Mouse (Mus musculus): Measurements from ENCODE around the gene Nsrp1. TPM values are rescaled to one million over a fixed set of nuclear protein-coding genes. Genes with fewer than 3 reads are reported as not detected.

Nsrp1 gene
- polyA plus RNA-seq, 2 experiments = 12.5 to 65.1 TPM

GRCm38 (mm10) chr11:77026559-77026958 lies 51.7 kb downstream of the Nsrp1 start:
- no peaks in the 10 kb centered on the region for H3K27me3 ChIP-seq (ENCODE audit: control insufficient read depth, insufficient read depth, low read length)
- no peak for TF ChIP-seq POLR2A (IDR thresholded peaks at IDR 0.05; ENCODE audit: borderline replicate concordance, extremely low read depth, insufficient read depth, insufficient read length)
- H3K4me2 ChIP-seq (replicated peaks; ENCODE audit: low read depth, low read length, severe bottlenecking) = no peak overlapping the region
- H3K9ac ChIP-seq (ENCODE audit: low read depth, low read length, severe bottlenecking) = no peak overlapping the region
- H3K4me1 ChIP-seq (ENCODE audit: control insufficient read depth, insufficient read depth, low read length) = no peaks in the 10 kb centered on the region
- H3K9me3 ChIP-seq (ENCODE audit: control insufficient read depth, low read length) = no peaks in the 10 kb centered on the region
- no peak for ATAC-seq (ENCODE audit: low FRiP score, low read depth)
- DNase-seq (ENCODE audit: low spot score) = no peak
- no peak overlapping the region for H3K27ac ChIP-seq (replicated peaks; ENCODE audit: low read depth, low read length)
- 70% methylated on average over 3 of the region's 3 CpGs for WGBS
- no peaks in the 10 kb centered on the region for H3K36me3 ChIP-seq (ENCODE audit: control insufficient read depth, insufficient read depth, low read length)
- no peak overlapping the region for H3K4me3 ChIP-seq (replicated peaks; ENCODE audit: low read length)

- Histone ChIP-seq H3K9me3 (ENCODE audit: control insufficient read depth, low read length) (no peaks in the 10 kb centered on the region), H3K4me1 (ENCODE audit: control insufficient read depth, insufficient read depth, low read length) (no peaks in the 10 kb centered on the region), H3K36me3 (ENCODE audit: control insufficient read depth, insufficient read depth, low read length) (no peaks in the 10 kb centered on the region), H3K9ac (ENCODE audit: low read depth, low read length, severe bottlenecking) (no peak overlapping the region), H3K4me2 (replicated peaks; ENCODE audit: low read depth, low read length, severe bottlenecking) (no peak overlapping the region), H3K27ac (replicated peaks; ENCODE audit: low read depth, low read length) (no peak overlapping the region), H3K4me3 (replicated peaks; ENCODE audit: low read length) (no peak overlapping the region), H3K27me3 (ENCODE audit: control insufficient read depth, insufficient read depth, low read length) (no peaks in the 10 kb centered on the region)
- 79% methylated on average over 9 of the region's 9 CpGs for WGBS
- ATAC-seq (ENCODE audit: low FRiP score, low read depth) (no peak), DNase-seq (ENCODE audit: low spot score) (no peak)
- no peak for TF ChIP-seq POLR2A (IDR thresholded peaks at IDR 0.05; ENCODE audit: borderline replicate concordance, extremely low read depth, insufficient read depth, insufficient read length)
These were observed 56.4 kb downstream of the Nsrp1 start for GRCm38 (mm10) chr11:77021749-77022396.

GRCm38 (mm10) chr11:77019539-77019938 lies 58.7 kb downstream of the Nsrp1 start:
- DNase-seq (ENCODE audit: low spot score) (no peak), ATAC-seq (ENCODE audit: low FRiP score, low read depth) (no peak)
- H3K9me3 ChIP-seq (ENCODE audit: control insufficient read depth, low read length) = no peaks in the 10 kb centered on the region
- H3K27me3 ChIP-seq (ENCODE audit: control insufficient read depth, insufficient read depth, low read length) = no peaks in the 10 kb centered on the region
- no peak overlapping the region for H3K27ac ChIP-seq (replicated peaks; ENCODE audit: low read depth, low read length)
- H3K36me3 ChIP-seq (ENCODE audit: control insufficient read depth, insufficient read depth, low read length) = no peaks in the 10 kb centered on the region
- no peak for TF ChIP-seq POLR2A (IDR thresholded peaks at IDR 0.05; ENCODE audit: borderline replicate concordance, extremely low read depth, insufficient read depth, insufficient read length)
- 75% methylated on average over 8 of the region's 8 CpGs for WGBS
- no peak overlapping the region for H3K4me3 ChIP-seq (replicated peaks; ENCODE audit: low read length)
- H3K9ac ChIP-seq (ENCODE audit: low read depth, low read length, severe bottlenecking) = no peak overlapping the region
- H3K4me2 ChIP-seq (replicated peaks; ENCODE audit: low read depth, low read length, severe bottlenecking) = no peak overlapping the region
- no peaks in the 10 kb centered on the region for H3K4me1 ChIP-seq (ENCODE audit: control insufficient read depth, insufficient read depth, low read length)

GRCm38 (mm10) chr11:77018046-77018445 lies 60.2 kb downstream of the Nsrp1 start:
- no peak overlapping the region for H3K9ac ChIP-seq (ENCODE audit: low read depth, low read length, severe bottlenecking)
- TF ChIP-seq POLR2A (IDR thresholded peaks at IDR 0.05; ENCODE audit: borderline replicate concordance, extremely low read depth, insufficient read depth, insufficient read length) = no peak
- no peaks in the 10 kb centered on the region for H3K4me1 ChIP-seq (ENCODE audit: control insufficient read depth, insufficient read depth, low read length)
- no peaks in the 10 kb centered on the region for H3K27me3 ChIP-seq (ENCODE audit: control insufficient read depth, insufficient read depth, low read length)
- H3K4me2 ChIP-seq (replicated peaks; ENCODE audit: low read depth, low read length, severe bottlenecking) = no peak overlapping the region
- 76% methylated on average over 11 of the region's 11 CpGs for WGBS
- H3K4me3 ChIP-seq (replicated peaks; ENCODE audit: low read length) = no peak overlapping the region
- H3K36me3 ChIP-seq (ENCODE audit: control insufficient read depth, insufficient read depth, low read length) = no peaks in the 10 kb centered on the region
- DNase-seq (ENCODE audit: low spot score) (no peak), ATAC-seq (ENCODE audit: low FRiP score, low read depth) (no peak)
- H3K27ac ChIP-seq (replicated peaks; ENCODE audit: low read depth, low read length) = no peak overlapping the region
- H3K9me3 ChIP-seq (ENCODE audit: control insufficient read depth, low read length) = no peaks in the 10 kb centered on the region

- WGBS = 74% methylated on average over 10 of the region's 10 CpGs
- H3K9ac ChIP-seq (ENCODE audit: low read depth, low read length, severe bottlenecking) = no peak overlapping the region
These were observed 67.3 kb downstream of the Nsrp1 start for GRCm38 (mm10) chr11:77010762-77011475.

More at GRCm38 (mm10) chr11:77010762-77011475, 67.3 kb downstream of the Nsrp1 start:
- no peak overlapping the region for H3K27ac ChIP-seq (replicated peaks; ENCODE audit: low read depth, low read length)
- TF ChIP-seq POLR2A (IDR thresholded peaks at IDR 0.05; ENCODE audit: borderline replicate concordance, extremely low read depth, insufficient read depth, insufficient read length) = no peak
- no peak for DNase-seq (ENCODE audit: low spot score)
- H3K27me3 ChIP-seq (ENCODE audit: control insufficient read depth, insufficient read depth, low read length) = no peaks in the 10 kb centered on the region
- H3K36me3 ChIP-seq (ENCODE audit: control insufficient read depth, insufficient read depth, low read length) = no peaks in the 10 kb centered on the region
- peaks cover 3% of the 10 kb centered on the region; the same call in 1 of the 2 replicates for H3K4me1 ChIP-seq (ENCODE audit: control insufficient read depth, insufficient read depth, low read length)
- H3K4me3 ChIP-seq (replicated peaks; ENCODE audit: low read length) = no peak overlapping the region
- no peak for ATAC-seq (ENCODE audit: low FRiP score, low read depth)
- no peak overlapping the region for H3K4me2 ChIP-seq (replicated peaks; ENCODE audit: low read depth, low read length, severe bottlenecking)
- no peaks in the 10 kb centered on the region for H3K9me3 ChIP-seq (ENCODE audit: control insufficient read depth, low read length)

All from limb, embryonic 14.5 days (tissue).